ENCODE assay signal across 8 mouse cellular contexts in the genomic region with DNA sequence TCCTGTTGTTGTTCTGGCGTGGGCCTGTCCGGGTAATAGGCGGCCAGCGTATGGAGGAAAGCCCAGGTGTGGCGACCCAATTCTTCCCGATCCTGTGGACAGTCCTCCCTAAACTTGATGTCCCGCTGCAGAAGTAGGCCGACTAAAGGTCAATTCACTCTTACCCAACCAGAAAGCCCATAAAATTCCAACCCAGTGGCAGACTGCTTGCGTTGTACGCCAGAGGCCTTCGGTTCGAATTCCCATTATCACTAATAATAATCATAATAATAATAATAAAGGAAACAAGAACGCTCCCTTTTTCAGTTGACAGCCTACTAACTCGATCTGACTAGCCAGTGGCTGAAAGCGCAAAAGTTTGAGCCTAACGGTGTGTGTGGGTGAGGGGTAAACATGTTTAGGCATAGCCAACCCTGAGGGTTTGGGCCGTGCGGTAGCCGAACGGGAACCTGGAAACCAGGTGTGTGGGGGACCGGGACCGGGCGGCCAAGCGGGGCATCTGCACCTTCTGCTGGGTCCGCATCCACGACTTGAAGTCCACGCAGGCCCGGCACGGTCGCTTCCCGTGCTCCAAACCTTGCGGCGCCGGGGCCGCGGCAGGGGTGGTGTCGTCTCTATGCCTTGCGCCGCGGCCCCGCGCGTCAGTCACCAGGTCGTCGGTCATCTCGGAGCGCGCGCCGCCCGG. TPM values are rescaled to one million over a fixed set of nuclear protein-coding genes. Genes with fewer than 3 reads are reported as not detected.
A peak's percentile ranks its signal among the peaks of the same experiment; 100 is the strongest.
DNase-seq lines count a peak whose midpoint lies in the region; ATAC-seq lines count a peak whose summit lies in the region.

No protein-coding gene starts in this region.

- DNase-seq in heart, postnatal 14 days: no peak
- DNase-seq in adipocyte (ENCODE audit: low spot score): peak; percentile 63
- no peak for DNase-seq in hindbrain, embryonic 14.5 days (ENCODE audit: low spot score)
- no peak for DNase-seq in thymus, postnatal 36 days
- no peak for DNase-seq in ovary, postnatal 14 days (ENCODE audit: low spot score)
- DNase-seq in adrenal gland, postnatal 25 days: no peak

- H3K9ac ChIP-seq in heart, embryonic 16.5 days (ENCODE audit: low read length): peak overlapping the region; percentile 82
- H3K9ac ChIP-seq in hindbrain, embryonic 14.5 days: peak overlapping the region; percentile 81

- peak overlapping the region; percentile 79 for H3K27ac ChIP-seq in heart, embryonic 16.5 days (ENCODE audit: low read length)
- H3K27ac ChIP-seq in hindbrain, embryonic 14.5 days: peak overlapping the region; percentile 91

- peaks cover 8% of the 10 kb centered on the region; the same call in 1 of the 2 replicates for H3K4me1 ChIP-seq in heart, embryonic 16.5 days (ENCODE audit: control insufficient read depth, insufficient read depth, low read length)
- peaks cover 23% of the 10 kb centered on the region for H3K4me1 ChIP-seq in hindbrain, embryonic 14.5 days (replicated peaks; ENCODE audit: control insufficient read depth, insufficient read depth, low read length)

- WGBS in heart, embryonic 16.5 days: 9% methylated on average over 49 of the region's 51 CpGs
- WGBS in hindbrain, embryonic 14.5 days: 8% methylated on average over 40 of the region's 51 CpGs

- peaks cover under 1% of the 10 kb centered on the region; the same call in 1 of the 2 replicates for H3K27me3 ChIP-seq in heart, embryonic 16.5 days (ENCODE audit: control insufficient read depth, insufficient read depth, low read length)
- no peaks in the 10 kb centered on the region for H3K27me3 ChIP-seq in hindbrain, embryonic 14.5 days (ENCODE audit: control insufficient read depth, insufficient read depth, low read length)

- H3K36me3 ChIP-seq in heart, embryonic 16.5 days (ENCODE audit: control insufficient read depth, insufficient read depth): peaks cover 5% of the 10 kb centered on the region; the same call in 1 of the 2 replicates
- H3K36me3 ChIP-seq in hindbrain, embryonic 14.5 days (replicated peaks; ENCODE audit: control insufficient read depth, insufficient read depth): peaks cover 22% of the 10 kb centered on the region

- H3K9me3 ChIP-seq in heart, embryonic 16.5 days (replicated peaks; ENCODE audit: control insufficient read depth, low read length): no peaks in the 10 kb centered on the region
- H3K9me3 ChIP-seq in hindbrain, embryonic 14.5 days (ENCODE audit: control insufficient read depth, low read length): no peaks in the 10 kb centered on the region

- peak overlapping the region; percentile 71 for H3K4me3 ChIP-seq in heart, embryonic 16.5 days (ENCODE audit: low read length)
- peak overlapping the region; percentile 75 for H3K4me3 ChIP-seq in hindbrain, embryonic 14.5 days (replicated peaks; ENCODE audit: low read length)

- intact Hi-C loops in heart, postnatal 14 days (cut with DNase I): no loop called here

- ATAC-seq in heart, embryonic 16.5 days (replicated peaks; ENCODE audit: extremely low read depth, insufficient read depth, low FRiP score): peak; percentile 37
- peak; percentile 35; the same call in 1 of the 2 replicates for ATAC-seq in hindbrain, embryonic 14.5 days (ENCODE audit: low FRiP score)
- ATAC-seq in megakaryocyte progenitor cell, adult 5-6 weeks (replicated peaks; ENCODE audit: poor library complexity): peak; percentile 1; the same call in 1 of the 2 replicates

- H3K4me2 ChIP-seq in heart, embryonic 16.5 days (ENCODE audit: low read depth, low read length): peak overlapping the region; percentile 75
- peak overlapping the region; percentile 79 for H3K4me2 ChIP-seq in hindbrain, embryonic 14.5 days (replicated peaks)

RNA-seq across cellular contexts. Expression of a gene that starts 0.5 kb away (rescaled TPM):
- 27.6 and 29.7 TPM in 2 replicates for polyA plus RNA-seq in heart, embryonic 16.5 days (2015; fragmentation: Nextera tagmentation; extraction: Ambion mirVana)
- total RNA-seq in heart, postnatal 14 days (2021): 10 to 100 TPM; 15.9 to 16.2 TPM
- 35.2 and 43.4 TPM in 2 replicates for polyA plus RNA-seq in hindbrain, embryonic 14.5 days (2014; fragmentation: Nextera tagmentation; extraction: Ambion mirVana)
- total RNA-seq in megakaryocyte progenitor cell, adult 5-6 weeks (2015): 22.4 and 23.6 TPM in 2 replicates
- total RNA-seq in megakaryocyte progenitor cell, adult 5-6 weeks (2017): 37.2 and 62.7 TPM in 2 replicates
- total RNA-seq in adrenal gland, postnatal 25 days (2021): 30.5 and 33.5 TPM in 2 replicates

RNA-seq across cellular contexts. Expression of a gene that starts 0.6 kb away (rescaled TPM):
- polyA plus RNA-seq in heart, embryonic 16.5 days (2015; fragmentation: Nextera tagmentation; extraction: Ambion mirVana): 0.97 and 1.2 TPM in 2 replicates
- total RNA-seq in heart, postnatal 14 days (2021): 1 to 10 TPM in 1 of 2 experiments, under 1 TPM in 1; 0.96 to 1.0 TPM
- 1.9 and 2.4 TPM in 2 replicates for polyA plus RNA-seq in hindbrain, embryonic 14.5 days (2014; fragmentation: Nextera tagmentation; extraction: Ambion mirVana)
- 2.6 and 3.4 TPM in 2 replicates for total RNA-seq in megakaryocyte progenitor cell, adult 5-6 weeks (2015)
- 1.0 and 1.2 TPM in 2 replicates for total RNA-seq in megakaryocyte progenitor cell, adult 5-6 weeks (2017)
- 4.5 and 6.5 TPM in 2 replicates for total RNA-seq in adrenal gland, postnatal 25 days (2021)

RNA-seq across cellular contexts. Expression of a gene that starts 5.7 kb away (rescaled TPM):
- 0.60 and 0.67 TPM in 2 replicates for polyA plus RNA-seq in heart, embryonic 16.5 days (2015; fragmentation: Nextera tagmentation; extraction: Ambion mirVana)
- under 1 TPM in 1 of 2 experiments, not detected in 1; 0.12 TPM for total RNA-seq in heart, postnatal 14 days (2021)
- 178 and 220 TPM in 2 replicates for polyA plus RNA-seq in hindbrain, embryonic 14.5 days (2014; fragmentation: Nextera tagmentation; extraction: Ambion mirVana)
- total RNA-seq in megakaryocyte progenitor cell, adult 5-6 weeks (2015): not detected in 2 replicates
- not detected in 2 replicates for total RNA-seq in megakaryocyte progenitor cell, adult 5-6 weeks (2017)
- 1.2 and 2.1 TPM in 2 replicates for total RNA-seq in adrenal gland, postnatal 25 days (2021)

RNA-seq across cellular contexts. Expression of a gene that starts 12.0 kb away (rescaled TPM):
- polyA plus RNA-seq in heart, embryonic 16.5 days (2015; fragmentation: Nextera tagmentation; extraction: Ambion mirVana): 44.3 and 47.5 TPM in 2 replicates
- 10 to 100 TPM; 16.8 to 19.5 TPM for total RNA-seq in heart, postnatal 14 days (2021)
- 58.3 and 64.3 TPM in 2 replicates for polyA plus RNA-seq in hindbrain, embryonic 14.5 days (2014; fragmentation: Nextera tagmentation; extraction: Ambion mirVana)
- total RNA-seq in megakaryocyte progenitor cell, adult 5-6 weeks (2015): 27.6 and 36.8 TPM in 2 replicates
- total RNA-seq in megakaryocyte progenitor cell, adult 5-6 weeks (2017): 41.1 and 45.3 TPM in 2 replicates
- 33.3 and 39.6 TPM in 2 replicates for total RNA-seq in adrenal gland, postnatal 25 days (2021)

RNA-seq across cellular contexts. Expression of a gene that starts 22.4 kb away (rescaled TPM):
- not detected in 2 replicates for polyA plus RNA-seq in heart, embryonic 16.5 days (2015; fragmentation: Nextera tagmentation; extraction: Ambion mirVana)
- total RNA-seq in heart, postnatal 14 days (2021): not detected
- polyA plus RNA-seq in hindbrain, embryonic 14.5 days (2014; fragmentation: Nextera tagmentation; extraction: Ambion mirVana): not detected in 2 replicates
- 0.20 TPM in 1 of 2 replicates, not detected in the other for total RNA-seq in megakaryocyte progenitor cell, adult 5-6 weeks (2015)
- total RNA-seq in megakaryocyte progenitor cell, adult 5-6 weeks (2017): not detected in 2 replicates
- 0.27 and 0.81 TPM in 2 replicates for total RNA-seq in adrenal gland, postnatal 25 days (2021)
